Mouse (Mus musculus): ENCODE results near the gene Cobll1. TPM values are rescaled to one million over a fixed set of nuclear protein-coding genes. Genes with fewer than 3 reads are reported as not detected.
"Not testable (repeated sequence)": the region's sequence is repeated elsewhere in the genome, so short reads cannot be mapped to it uniquely, and the experiment has no call there.

Cobll1 gene
- 1 to 10 TPM; 2.7 to 4.6 TPM for polyA plus RNA-seq (2017; shearing (Covaris generic))

GRCm38 (mm10) chr2:65238964-65239570 lies at the start of gene Cobll1:
TSS of gene Cobll1 (minus strand) at chr2:65239403.
- ATAC-seq, result peak; percentile 50

DNA sequence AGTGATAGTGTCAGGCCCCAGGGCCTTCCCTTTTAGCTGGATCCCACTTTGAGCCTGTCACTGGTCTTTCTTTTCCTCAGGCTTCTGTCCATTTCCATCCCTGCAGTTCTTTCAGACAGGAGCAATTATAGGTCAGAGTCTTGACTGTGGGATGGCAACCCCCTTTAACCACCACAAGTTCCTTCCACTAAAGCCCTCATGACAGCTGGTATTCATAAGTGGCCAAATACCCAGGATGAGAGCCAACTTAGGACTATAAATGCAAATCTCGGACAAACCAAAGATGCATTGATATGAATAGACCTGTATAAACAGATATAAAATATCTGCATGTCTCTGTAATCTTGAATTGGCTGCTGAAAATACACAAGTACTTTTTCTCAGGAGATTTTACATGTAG lies 49.5 kb upstream of the Cobll1 start:
- ATAC-seq, result no peak

- no peak for ATAC-seq
These were observed 46.2 kb upstream of the Cobll1 start for GRCm38 (mm10) chr2:65285380-65285779.

GRCm38 (mm10) chr2:65282979-65283378 lies 43.8 kb upstream of the Cobll1 start:
- ATAC-seq, result no peak

- ATAC-seq, result peak; percentile 75
These were observed 40.0 kb upstream of the Cobll1 start for GRCm38 (mm10) chr2:65279029-65279690.

GRCm38 (mm10) chr2:65275443-65276061 lies 36.3 kb upstream of the Cobll1 start:
- no peak for ATAC-seq

- no peak for ATAC-seq
These were observed 34.7 kb upstream of the Cobll1 start for GRCm38 (mm10) chr2:65273910-65274309.

GRCm38 (mm10) chr2:65268731-65269130 lies 29.5 kb upstream of the Cobll1 start:
- ATAC-seq, result no peak

GRCm38 (mm10) chr2:65267834-65268233 lies 28.6 kb upstream of the Cobll1 start:
- no peak for ATAC-seq

GRCm38 (mm10) chr2:65266576-65267299 lies 27.5 kb upstream of the Cobll1 start:
- ATAC-seq, result no peak

- no peak for ATAC-seq
These were observed 23.0 kb upstream of the Cobll1 start for GRCm38 (mm10) chr2:65262251-65262650.

DNA sequence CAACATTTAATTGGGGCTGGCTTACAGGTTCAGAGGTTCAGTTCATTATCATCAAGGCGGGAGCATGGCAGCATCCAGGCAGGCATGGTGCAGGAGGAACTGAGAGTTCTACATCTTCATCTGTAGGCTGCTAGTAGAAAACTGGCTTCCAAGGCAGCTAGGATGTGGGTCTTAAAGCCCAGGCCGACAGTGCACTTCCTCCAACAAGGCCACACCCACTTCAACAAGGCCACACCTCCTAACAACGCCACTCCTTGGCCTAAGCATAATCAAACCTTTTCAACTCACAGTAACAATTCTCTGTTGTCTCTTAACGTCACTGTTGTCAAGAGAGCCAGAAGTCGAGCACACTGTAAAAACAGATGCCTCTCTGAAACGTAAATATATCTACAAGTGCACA lies 21.6 kb upstream of the Cobll1 start:
- ATAC-seq, result not testable (repeated sequence)

DNA sequence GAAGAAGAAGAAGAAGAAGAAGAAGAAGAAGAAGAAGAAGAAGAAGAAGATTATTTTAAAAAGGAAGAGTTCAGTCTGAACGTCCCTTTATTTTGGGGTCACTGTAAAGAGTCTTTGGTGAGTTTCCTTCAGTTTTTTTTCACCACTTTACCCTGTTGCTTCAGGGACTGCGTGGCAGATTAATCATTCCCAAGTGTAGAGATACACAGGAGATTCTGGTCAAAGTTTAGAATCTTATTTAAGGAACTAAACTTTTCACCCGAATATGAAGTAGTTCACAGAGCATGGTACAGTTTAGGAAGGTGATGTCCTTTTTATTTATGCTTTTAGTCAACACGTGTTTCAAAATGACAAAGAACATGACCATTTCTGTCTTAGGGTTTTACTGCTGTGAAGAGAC lies 21.2 kb upstream of the Cobll1 start:
- no peak for ATAC-seq

DNA sequence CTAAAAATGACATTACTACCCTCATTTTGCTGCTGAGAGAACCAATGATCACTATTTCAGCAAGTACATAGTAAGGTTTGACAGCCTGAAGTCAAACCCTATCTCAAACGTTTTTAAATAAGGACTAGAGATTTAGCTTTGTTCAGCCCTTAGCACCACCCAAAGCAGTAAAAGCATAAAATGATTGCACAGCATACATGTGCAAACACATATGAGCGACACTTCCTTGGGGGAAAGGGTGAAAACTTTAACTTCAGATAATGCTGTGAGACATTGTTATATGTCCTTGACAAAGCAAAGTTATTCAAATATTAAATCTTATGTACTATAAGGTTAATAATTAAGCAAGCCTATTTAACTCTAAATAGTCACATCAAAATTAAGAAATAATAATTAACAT lies 18.2 kb upstream of the Cobll1 start:
- no peak for ATAC-seq

DNA sequence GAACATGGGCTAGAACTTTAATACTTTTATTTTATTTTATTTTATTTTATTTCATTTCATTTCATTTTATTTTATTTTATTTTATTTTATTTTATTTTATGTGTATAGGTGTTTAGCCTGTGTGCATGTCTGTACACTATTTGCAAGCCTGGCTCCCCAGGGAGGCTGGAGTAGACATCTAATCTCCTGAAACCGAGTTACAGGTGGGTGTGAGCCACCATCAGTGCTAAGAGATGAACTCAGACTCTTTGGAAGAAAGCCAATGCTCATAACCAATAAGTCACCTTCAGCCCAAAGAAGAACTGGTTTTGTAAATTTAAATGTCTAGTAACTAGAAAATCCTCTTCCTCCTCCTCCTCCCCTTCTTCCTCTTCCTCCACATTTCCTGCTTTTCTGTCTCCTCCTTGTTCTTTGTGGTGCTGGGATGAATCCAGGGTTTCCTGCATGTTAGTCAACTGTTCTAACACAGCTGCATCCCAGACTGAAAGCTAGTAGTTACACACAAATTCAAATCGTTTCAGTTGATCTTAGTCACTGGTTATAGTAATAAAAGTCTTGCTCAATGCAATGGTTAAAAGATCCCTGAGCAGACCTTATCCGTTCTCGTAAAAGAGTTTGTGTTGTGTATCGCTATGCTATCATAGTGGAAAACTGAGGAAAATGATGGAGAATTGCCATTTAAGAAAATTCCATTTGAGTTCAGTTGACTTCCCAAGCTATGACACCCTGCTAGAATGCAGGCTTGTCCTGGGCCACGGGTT lies 17.5 kb upstream of the Cobll1 start:
- ATAC-seq, result no peak

DNA sequence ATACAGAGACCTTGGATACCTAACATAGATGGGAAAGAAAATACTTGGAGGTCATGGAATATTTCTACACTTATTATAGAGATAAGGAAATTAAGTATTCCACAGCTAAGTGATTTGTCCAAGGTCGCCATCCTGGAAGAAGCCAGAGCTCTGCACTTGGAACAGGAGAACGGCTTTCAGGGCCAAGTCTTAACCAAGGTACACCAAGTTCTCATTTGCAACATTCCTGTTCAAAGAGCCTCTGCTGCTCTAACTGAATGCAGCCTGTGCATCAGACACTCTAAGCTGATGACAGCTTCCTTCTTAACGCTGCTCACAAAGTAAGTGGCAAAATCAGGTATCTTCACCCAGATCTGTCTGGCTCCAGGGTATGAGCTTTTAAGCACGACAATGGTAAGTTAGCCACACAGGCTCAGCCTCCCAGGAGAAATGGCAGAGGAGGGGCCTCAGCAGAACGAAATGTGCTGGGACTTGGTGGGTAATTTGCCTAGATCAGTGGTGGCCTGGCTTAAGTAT lies 11.4 kb upstream of the Cobll1 start:
- ATAC-seq, result no peak

- no peak for ATAC-seq
These were observed 10.4 kb upstream of the Cobll1 start for GRCm38 (mm10) chr2:65249575-65249974.

DNA sequence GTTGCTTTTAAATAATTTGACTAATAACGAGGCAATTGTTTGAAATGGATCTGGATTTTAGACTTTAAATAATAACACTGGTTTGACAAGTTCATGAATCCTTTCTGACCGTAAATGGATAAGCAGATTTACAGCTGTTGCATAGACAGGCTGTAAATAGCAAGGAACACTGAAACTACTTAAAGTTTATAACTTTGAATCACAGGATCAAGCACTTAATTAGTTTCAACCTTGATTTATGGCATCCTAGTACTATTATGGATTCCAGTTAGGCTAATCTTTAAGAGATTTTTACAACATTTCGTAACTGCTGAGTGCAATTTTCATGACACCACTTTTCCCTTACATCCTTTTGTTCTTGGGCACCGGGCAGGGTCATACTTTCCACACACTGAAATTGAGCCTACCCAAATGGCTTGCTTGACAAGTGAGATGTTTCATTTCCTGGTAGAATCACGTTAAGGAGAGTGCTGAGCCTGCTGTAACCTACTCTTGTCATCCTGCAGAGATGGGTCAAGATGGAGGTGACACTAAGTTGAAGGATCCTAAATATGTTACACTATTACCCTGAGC lies 1.1 kb upstream of the Cobll1 start:
- ATAC-seq, result peak; percentile 12

GRCm38 (mm10) chr2:65238171-65238963 lies 836 bp downstream of the Cobll1 start:
- peak; percentile 54 for ATAC-seq

- ATAC-seq, result peak; percentile 53
These were observed 1.5 kb downstream of the Cobll1 start for GRCm38 (mm10) chr2:65237610-65238170.

GRCm38 (mm10) chr2:65237116-65237515 lies 2.1 kb downstream of the Cobll1 start:
- ATAC-seq, result no peak
